Mouse (Mus musculus) midbrain, embryonic 11.5 days (tissue): ENCODE results near the gene Rprd1b. TPM values are rescaled to one million over a fixed set of nuclear protein-coding genes. Genes with fewer than 3 reads are reported as not detected.

Source experiments
- ATAC-seq: fragments of 200-750 bp; cut with Nextera tagmentation; 2 replicates; pipeline ENCODE4 v1.8.0; 2017; ENCODE audit warnings: moderate TSS enrichment, moderate library complexity; ENCODE audit not compliant: low FRiP score
- DNase-seq: peaks from one replicate; pipeline ENCODE4 v3.0.0; 2015; ENCODE audit warnings: low spot score; ENCODE audit errors: missing footprints
- H3K27ac ChIP-seq: fragments of 300-500 bp; sonication (generic); 2 replicates; pipeline ENCODE4 v1.5.1; 2014; ENCODE audit warnings: low read depth, low read length
- H3K27me3 ChIP-seq: fragments of 300-500 bp; sonication (generic); 2 replicates; pipeline ENCODE4 v1.6.1; 2014; ENCODE audit warnings: mild to moderate bottlenecking, low read length, moderate library complexity, mixed read lengths; ENCODE audit not compliant: control insufficient read depth, insufficient read depth
- H3K36me3 ChIP-seq: fragments of 300-500 bp; sonication (generic); 2 replicates; pipeline ENCODE4 v1.6.1; 2014; ENCODE audit warnings: mild to moderate bottlenecking, low read length, moderate library complexity, mixed read lengths; ENCODE audit not compliant: control insufficient read depth, insufficient read depth
- H3K4me1 ChIP-seq: fragments of 300-500 bp; sonication (generic); 2 replicates; pipeline ENCODE4 v1.6.1; 2014; ENCODE audit warnings: low read length; ENCODE audit not compliant: control insufficient read depth, insufficient read depth
- H3K4me2 ChIP-seq: fragments of 300-500 bp; sonication (generic); 2 replicates; pipeline ENCODE4 v1.6.1; 2014; ENCODE audit warnings: mild to moderate bottlenecking, moderate library complexity
- H3K4me3 ChIP-seq: fragments of 300-500 bp; sonication (generic); 2 replicates; pipeline ENCODE4 v1.5.1; 2014; ENCODE audit warnings: low read depth, low read length
- H3K9ac ChIP-seq: fragments of 300-500 bp; sonication (generic); 2 replicates; pipeline ENCODE4 v1.6.1; 2014; ENCODE audit warnings: low read length
- H3K9me3 ChIP-seq: fragments of 300-500 bp; sonication (generic); 2 replicates; pipeline ENCODE4 v1.6.1; 2016; ENCODE audit warnings: low read length; ENCODE audit not compliant: control insufficient read depth
- WGBS: fragments of 180-500 bp; shearing (Covaris S2); extraction: QIAGEN DNeasy Blood & Tissue Kit; methylation state at CpG from one replicate; pipeline ENCODE4 v1.1.7; 2014; 5-methylcytosine and 5-hydroxymethylcytosine counted together
- polyA plus RNA-seq: library from polyadenylated mRNA; unstranded; fragments of >200 nt; fragmentation: Nextera tagmentation; extraction: Ambion mirVana; gene quantifications from 2 replicates; pipeline ENCODE4 v1.2.1, GENCODE M21; 2014

Rprd1b gene
- polyA plus RNA-seq, 1 experiment from 2014 or later = 64.9 TPM

DNA sequence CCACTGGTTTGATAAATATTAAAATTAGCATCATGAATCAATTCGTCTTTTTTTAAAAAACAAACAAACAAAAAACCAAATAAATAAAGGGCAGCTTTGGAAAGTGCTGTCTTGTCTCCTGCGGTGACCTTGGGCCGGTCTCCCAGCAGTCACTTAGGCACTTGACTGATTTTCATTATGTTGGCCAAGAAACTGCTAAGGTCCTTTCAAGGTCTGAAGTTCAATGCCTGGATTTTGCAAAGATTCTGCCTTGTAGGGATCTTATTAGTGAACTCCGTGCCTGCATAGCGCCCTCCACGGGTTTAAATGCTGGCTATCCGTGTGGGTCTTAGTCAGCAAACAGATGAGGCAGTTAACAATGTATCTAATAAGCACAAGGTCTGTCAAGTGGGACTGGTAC lies 50.7 kb downstream of the Rprd1b start:
- WGBS = 79% methylated on average over 7 of the region's 7 CpGs
- Histone ChIP-seq H3K27me3 (no peaks in the 10 kb centered on the region), H3K27ac (no peak overlapping the region), H3K4me3 (no peak overlapping the region), H3K9me3 (no peaks in the 10 kb centered on the region), H3K4me1 (no peaks in the 10 kb centered on the region), H3K9ac (no peak overlapping the region), H3K36me3 (peaks cover 11% of the 10 kb centered on the region), H3K4me2 (no peak overlapping the region)
- DNase-seq = no peak
- no peak for ATAC-seq

DNA sequence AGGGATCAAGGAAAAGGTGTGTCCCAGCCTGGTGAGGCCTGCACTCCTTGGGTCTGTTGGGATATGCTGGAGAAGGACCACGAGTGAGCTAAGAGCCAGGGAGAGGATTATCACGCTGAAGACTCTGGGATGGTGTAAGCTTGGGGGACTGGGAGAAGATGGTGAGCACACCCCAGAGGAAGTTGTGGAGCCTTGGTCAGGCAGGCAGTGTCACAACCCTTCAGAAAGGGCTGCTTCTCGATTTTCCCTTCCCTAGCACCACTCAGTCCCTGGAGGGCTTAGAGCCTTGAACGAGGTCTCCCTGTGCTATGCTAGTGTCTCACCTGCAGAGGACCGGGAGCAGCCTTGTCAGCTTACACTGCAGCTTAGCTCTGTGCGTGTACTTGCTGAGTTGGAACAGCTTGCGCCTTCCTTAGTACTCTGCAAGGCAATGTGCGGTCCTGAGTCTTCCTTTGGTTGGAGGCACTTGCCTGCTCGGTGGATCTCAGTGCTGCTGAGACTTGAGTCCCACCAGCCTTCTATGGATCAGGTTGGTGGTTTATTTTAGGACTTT lies 51.6 kb downstream of the Rprd1b start:
- no peaks in the 10 kb centered on the region for H3K9me3 ChIP-seq
- H3K36me3 ChIP-seq = peaks cover 11% of the 10 kb centered on the region
- no peak overlapping the region for H3K27ac ChIP-seq
- H3K27me3 ChIP-seq = no peaks in the 10 kb centered on the region
- no peak overlapping the region for H3K9ac ChIP-seq
- peaks cover 3% of the 10 kb centered on the region; the same call in 1 of the 2 replicates for H3K4me1 ChIP-seq
- DNase-seq = no peak
- no peak for ATAC-seq
- WGBS = 62% methylated on average over 9 of the region's 9 CpGs
- no peak overlapping the region for H3K4me3 ChIP-seq
- H3K4me2 ChIP-seq = no peak overlapping the region

DNA sequence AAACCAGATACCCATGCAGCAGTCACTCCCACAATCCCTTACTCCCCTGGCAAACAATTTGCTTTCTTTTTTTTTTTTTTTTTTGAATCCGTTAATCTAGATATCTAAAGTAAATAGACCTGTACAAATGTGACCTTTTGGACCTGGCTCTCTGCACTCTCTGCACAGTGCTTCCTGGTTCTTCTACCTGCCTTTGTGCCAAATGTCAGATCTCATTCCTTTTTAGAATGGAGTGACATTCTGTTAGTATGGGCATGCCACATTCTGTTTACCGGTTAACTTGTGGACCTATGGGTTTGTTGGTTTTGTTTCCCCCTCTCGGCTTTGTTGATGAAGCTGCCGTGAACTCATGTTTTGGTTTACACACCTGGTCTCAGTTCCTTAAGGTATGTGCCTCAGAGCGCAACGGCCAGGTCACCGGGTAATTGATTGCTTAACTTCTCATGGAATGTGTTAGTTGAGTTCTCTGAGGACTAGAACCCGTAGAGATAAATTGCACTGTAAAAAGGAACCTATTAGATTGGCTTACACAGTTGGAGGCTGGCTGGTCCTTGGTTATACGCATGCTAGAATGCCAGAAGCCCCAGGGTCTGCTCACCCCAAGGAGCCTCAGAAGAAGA lies 52.4 kb downstream of the Rprd1b start:
- no peak for DNase-seq
- Histone ChIP-seq H3K36me3 (peaks cover 8% of the 10 kb centered on the region), H3K27ac (no peak overlapping the region), H3K4me1 (peaks cover 3% of the 10 kb centered on the region; the same call in 1 of the 2 replicates), H3K9me3 (no peaks in the 10 kb centered on the region), H3K27me3 (no peaks in the 10 kb centered on the region), H3K4me3 (no peak overlapping the region), H3K4me2 (no peak overlapping the region), H3K9ac (no peak overlapping the region)
- no peak for ATAC-seq
- WGBS = 91% methylated on average over 9 of the region's 9 CpGs

DNA sequence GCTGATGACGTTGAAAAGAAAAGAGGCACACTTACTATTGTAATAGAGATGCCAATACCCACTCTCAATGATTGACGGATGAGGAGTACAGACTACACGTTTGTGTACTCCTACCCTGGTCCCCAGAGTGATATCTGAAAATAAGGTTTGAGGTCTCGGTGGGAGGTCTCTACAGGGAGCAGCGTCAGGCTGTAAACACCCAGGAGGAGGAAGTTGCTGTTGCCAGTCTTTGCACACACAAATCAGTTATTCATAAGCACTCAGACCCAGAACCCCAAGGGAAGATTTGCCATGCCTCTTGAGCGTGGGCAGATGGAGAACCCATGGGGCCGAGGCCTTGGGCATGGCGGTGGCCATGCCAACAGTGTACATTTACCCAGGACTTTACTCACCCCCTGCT lies 56.2 kb downstream of the Rprd1b start:
- Histone ChIP-seq H3K27ac (no peak overlapping the region), H3K4me1 (peaks cover 3% of the 10 kb centered on the region; the same call in 1 of the 2 replicates), H3K27me3 (no peaks in the 10 kb centered on the region), H3K9ac (no peak overlapping the region), H3K36me3 (no peaks in the 10 kb centered on the region), H3K4me2 (no peak overlapping the region), H3K9me3 (no peaks in the 10 kb centered on the region), H3K4me3 (no peak overlapping the region)
- no peak for ATAC-seq
- WGBS = 55% methylated on average over 8 of the region's 8 CpGs
- DNase-seq = no peak

DNA sequence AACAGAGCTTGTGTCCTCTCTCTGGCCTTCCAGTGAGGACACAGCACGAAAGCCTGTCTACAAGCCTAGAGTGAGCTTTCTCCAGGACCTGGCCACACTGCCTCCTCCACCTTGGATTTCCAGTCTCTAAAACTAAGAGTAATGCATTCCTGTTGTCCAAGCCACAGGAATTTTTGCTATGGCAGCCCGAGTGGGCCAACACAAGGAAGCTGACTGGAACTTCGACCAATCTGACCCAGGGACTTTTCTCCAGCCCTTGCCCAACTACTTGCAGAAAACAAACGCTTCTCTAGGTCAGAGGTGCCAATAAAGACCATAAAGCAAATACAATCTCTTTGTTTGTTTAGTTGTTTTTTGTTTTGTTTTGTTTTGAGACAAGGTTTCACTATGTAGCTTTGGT lies 61.8 kb downstream of the Rprd1b start:
- Histone ChIP-seq H3K36me3 (no peaks in the 10 kb centered on the region), H3K4me2 (no peak overlapping the region), H3K4me3 (no peak overlapping the region), H3K9ac (no peak overlapping the region), H3K27me3 (no peaks in the 10 kb centered on the region), H3K9me3 (no peaks in the 10 kb centered on the region), H3K4me1 (no peaks in the 10 kb centered on the region), H3K27ac (no peak overlapping the region)
- ATAC-seq = no peak
- WGBS = 86% methylated on average over 4 of the region's 4 CpGs
- DNase-seq = no peak

DNA sequence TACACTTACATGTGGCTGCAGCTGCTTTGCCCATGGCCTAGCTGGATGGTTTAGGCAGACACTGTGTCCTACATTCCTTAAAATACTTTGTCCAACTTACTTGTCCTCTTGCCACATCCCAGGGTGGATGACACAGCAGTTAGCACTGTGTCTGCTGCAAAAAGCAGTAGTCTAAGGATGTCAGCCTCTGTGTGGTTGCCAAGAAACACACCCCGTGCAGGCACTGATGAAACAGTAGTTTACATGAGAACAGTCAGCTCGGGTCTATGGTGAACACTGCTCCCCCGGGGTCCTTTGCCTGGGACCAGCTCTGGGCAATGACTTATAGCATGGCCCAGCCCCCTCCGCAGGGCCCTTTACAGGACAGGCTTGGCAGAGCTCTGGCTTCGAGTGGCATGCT lies 65.0 kb downstream of the Rprd1b start:
- Histone ChIP-seq H3K27me3 (no peaks in the 10 kb centered on the region), H3K27ac (no peak overlapping the region), H3K4me2 (no peak overlapping the region), H3K9me3 (no peaks in the 10 kb centered on the region), H3K9ac (no peak overlapping the region), H3K4me3 (no peak overlapping the region), H3K36me3 (no peaks in the 10 kb centered on the region), H3K4me1 (no peaks in the 10 kb centered on the region)
- ATAC-seq (no peak), DNase-seq (no peak)
- 68% methylated on average over 5 of the region's 5 CpGs for WGBS

DNA sequence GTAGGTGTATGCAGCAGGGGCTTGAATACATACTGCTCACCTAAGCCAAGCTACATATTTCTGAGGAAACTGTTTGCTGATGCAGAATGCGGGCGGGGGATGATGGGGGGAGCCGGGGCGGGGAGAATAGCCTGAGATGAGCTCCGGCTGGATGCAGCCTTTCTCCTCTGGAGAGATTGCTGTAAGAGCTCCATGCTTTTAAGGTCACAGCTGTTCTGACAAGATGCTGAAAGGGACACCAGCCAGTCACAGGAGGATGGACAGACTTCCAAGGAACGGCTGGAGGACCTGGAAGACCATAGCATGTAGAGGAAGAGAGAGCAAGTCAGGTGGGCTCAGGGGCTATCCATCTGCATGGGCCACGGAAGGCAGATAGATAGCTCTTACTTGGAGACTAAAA lies 66.0 kb downstream of the Rprd1b start:
- Histone ChIP-seq H3K27ac (no peak overlapping the region), H3K36me3 (no peaks in the 10 kb centered on the region), H3K4me3 (no peak overlapping the region), H3K4me2 (no peak overlapping the region), H3K9ac (no peak overlapping the region), H3K4me1 (no peaks in the 10 kb centered on the region), H3K27me3 (no peaks in the 10 kb centered on the region), H3K9me3 (no peaks in the 10 kb centered on the region)
- 88% methylated on average over 7 of the region's 7 CpGs for WGBS
- ATAC-seq (no peak), DNase-seq (no peak)

DNA sequence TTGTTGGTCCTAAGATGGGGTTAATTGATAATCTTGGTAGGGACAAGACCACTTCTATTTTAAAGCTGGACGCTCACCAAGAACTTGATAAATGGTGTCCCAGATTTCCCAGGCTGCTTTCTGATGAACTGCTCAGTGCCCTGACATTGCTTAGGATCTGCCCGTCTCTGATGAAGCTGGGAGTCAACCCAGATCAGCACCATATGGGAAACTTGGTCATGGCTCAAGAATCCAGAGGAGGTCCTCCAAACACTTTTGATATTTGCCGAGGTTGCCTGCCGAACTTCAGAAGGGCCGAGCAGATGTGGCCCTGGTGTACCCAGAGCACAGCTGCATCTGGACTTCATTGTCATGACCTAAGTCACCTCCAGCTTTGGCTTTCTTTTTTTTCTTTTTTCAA lies 66.5 kb downstream of the Rprd1b start:
- H3K27me3 ChIP-seq = no peaks in the 10 kb centered on the region
- WGBS = 77% methylated on average over 5 of the region's 5 CpGs
- no peaks in the 10 kb centered on the region for H3K9me3 ChIP-seq
- ATAC-seq (no peak), DNase-seq (no peak)
- no peak overlapping the region for H3K4me2 ChIP-seq
- H3K36me3 ChIP-seq = no peaks in the 10 kb centered on the region
- H3K9ac ChIP-seq = no peak overlapping the region
- no peak overlapping the region for H3K27ac ChIP-seq
- no peaks in the 10 kb centered on the region for H3K4me1 ChIP-seq
- H3K4me3 ChIP-seq = no peak overlapping the region

DNA sequence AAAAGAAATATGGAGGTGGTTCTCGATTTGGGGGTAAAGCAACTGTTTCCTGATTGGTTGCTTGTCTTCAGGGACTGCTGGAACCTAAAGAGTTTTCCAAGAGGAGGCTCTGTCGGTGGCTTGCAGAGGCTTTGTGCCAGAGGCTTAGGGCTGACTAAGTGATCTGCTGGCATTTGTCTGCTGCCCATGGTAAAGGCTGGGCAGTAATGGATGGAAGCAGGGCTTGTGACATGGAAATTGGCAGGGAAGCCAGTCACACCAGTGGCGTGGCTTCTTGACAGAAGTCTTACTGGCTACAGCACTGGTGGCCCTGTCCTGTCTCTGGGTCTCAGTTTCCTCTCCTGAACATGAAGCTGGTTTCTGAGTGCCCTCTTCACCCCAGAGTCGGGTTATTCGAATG lies 68.8 kb downstream of the Rprd1b start:
- ATAC-seq (no peak), DNase-seq (no peak)
- H3K4me1 ChIP-seq = no peaks in the 10 kb centered on the region
- H3K4me2 ChIP-seq = no peak overlapping the region
- H3K9me3 ChIP-seq = no peaks in the 10 kb centered on the region
- no peaks in the 10 kb centered on the region for H3K36me3 ChIP-seq
- H3K27ac ChIP-seq = no peak overlapping the region
- WGBS = 87% methylated on average over 5 of the region's 5 CpGs
- no peak overlapping the region for H3K9ac ChIP-seq
- no peak overlapping the region for H3K4me3 ChIP-seq
- no peaks in the 10 kb centered on the region for H3K27me3 ChIP-seq
